Mouse (Mus musculus) adipocyte (in vitro differentiated cells): ENCODE measurements around the gene Brd7.

Source experiments
- DNase-seq: peaks from one replicate; pipeline ENCODE4 v3.0.0-alpha.2; 2016; ENCODE audit warnings: low spot score

Brd7 gene

GRCm38 (mm10) chr8:88283243-88284115 lies 78.5 kb downstream of the Brd7 start:
- no peak for DNase-seq

GRCm38 (mm10) chr8:88282684-88283083 lies 79.3 kb downstream of the Brd7 start:
- DNase-seq, result peak; percentile 94
